Mouse (Mus musculus) right cerebral cortex, postnatal 14 days (tissue): ENCODE results near the gene Mon2.
"Not testable (repeated sequence)": the region's sequence is repeated elsewhere in the genome, so short reads cannot be mapped to it uniquely, and the experiment has no call there.

ENCODE experiments used
- DNase-seq: peaks from one replicate; pipeline ENCODE4 v3.0.0; 2022

Mon2 gene

GRCm38 (mm10) chr10:123056463-123056862 is 19.8 kb downstream of the Mon2 start:
- no peak for DNase-seq

- no peak for DNase-seq
These were observed 20.9 kb downstream of the Mon2 start for GRCm38 (mm10) chr10:123055205-123056000.

- no peak for DNase-seq
These were observed 22.7 kb downstream of the Mon2 start for GRCm38 (mm10) chr10:123053557-123053956.

GRCm38 (mm10) chr10:123052021-123052420 is 24.3 kb downstream of the Mon2 start:
- DNase-seq: no peak

- no peak for DNase-seq
These were observed 27.6 kb downstream of the Mon2 start for GRCm38 (mm10) chr10:123048730-123049129.

GRCm38 (mm10) chr10:123039936-123040335 is 36.4 kb downstream of the Mon2 start:
- no peak for DNase-seq

- no peak for DNase-seq
These were observed 44.1 kb downstream of the Mon2 start for GRCm38 (mm10) chr10:123032078-123032646.

GRCm38 (mm10) chr10:123031449-123031848 is 44.9 kb downstream of the Mon2 start:
- no peak for DNase-seq

GRCm38 (mm10) chr10:123030589-123030988 is 45.7 kb downstream of the Mon2 start:
- peak; percentile 13 for DNase-seq

GRCm38 (mm10) chr10:123028949-123029348 is 47.4 kb downstream of the Mon2 start:
- no peak for DNase-seq

GRCm38 (mm10) chr10:123026736-123027135 is 49.6 kb downstream of the Mon2 start:
- DNase-seq: not testable (repeated sequence)

- DNase-seq: no peak
These were observed 62.9 kb downstream of the Mon2 start for GRCm38 (mm10) chr10:123013435-123013834.

GRCm38 (mm10) chr10:123011421-123011820 is 64.9 kb downstream of the Mon2 start:
- no peak for DNase-seq

GRCm38 (mm10) chr10:123005237-123006185 is 70.8 kb downstream of the Mon2 start:
- no peak for DNase-seq

- DNase-seq: no peak
These were observed 71.6 kb downstream of the Mon2 start for GRCm38 (mm10) chr10:123004475-123005236.

- no peak for DNase-seq
These were observed 74.3 kb downstream of the Mon2 start for GRCm38 (mm10) chr10:123001985-123002384.

GRCm38 (mm10) chr10:123001363-123001762 is 74.9 kb downstream of the Mon2 start:
- no peak for DNase-seq

- DNase-seq: no peak
These were observed 76.9 kb downstream of the Mon2 start for GRCm38 (mm10) chr10:122999356-122999755.

GRCm38 (mm10) chr10:122997852-122998251 is 78.5 kb downstream of the Mon2 start:
- DNase-seq: no peak

GRCm38 (mm10) chr10:122994402-122995107 is 81.8 kb downstream of the Mon2 start:
- no peak for DNase-seq

GRCm38 (mm10) chr10:122991648-122992047 is 84.7 kb downstream of the Mon2 start:
- peak; percentile 30 for DNase-seq

GRCm38 (mm10) chr10:122991053-122991452 is 85.3 kb downstream of the Mon2 start:
- DNase-seq: peak; percentile 45
